Mouse (Mus musculus) liver, adult 2 months (tissue): Measurements from ENCODE around the gene Klkb1. TPM values are rescaled to one million over a fixed set of nuclear protein-coding genes. Genes with fewer than 3 reads are reported as not detected.
A peak's percentile ranks its signal among the peaks of the same experiment; 100 is the strongest.

Experiments used
- DNase-seq: peaks from one replicate; pipeline ENCODE4 v3.0.0-alpha.2; 2011; ENCODE audit warnings: low read depth, low spot score; ENCODE audit errors: extremely low read depth
- H3K27ac ChIP-seq: fragments of 200-500 bp; replicated peaks from 2 replicates; pipeline ENCODE4 v1.5.1; 2012; ENCODE audit warnings: low read depth, mild to moderate bottlenecking, control low read depth, inconsistent platforms, low read length; ENCODE audit not compliant: insufficient read depth
- H3K27me3 ChIP-seq: fragments of 200-500 bp; 2 replicates; pipeline ENCODE4 v1.6.1; 2012; ENCODE audit warnings: mild to moderate bottlenecking, moderate library complexity, low read length, inconsistent platforms; ENCODE audit not compliant: control insufficient read depth, insufficient read depth
- H3K36me3 ChIP-seq: fragments of 200-500 bp; 2 replicates; pipeline ENCODE4 v1.6.1; 2012; ENCODE audit warnings: low read length, inconsistent platforms; ENCODE audit not compliant: control insufficient read depth, insufficient read depth
- H3K4me1 ChIP-seq: fragments of 200-500 bp; 2 replicates; pipeline ENCODE4 v1.6.1; 2011; ENCODE audit warnings: low read length; ENCODE audit not compliant: control insufficient read depth, insufficient read depth
- H3K4me3 ChIP-seq: fragments of 200-500 bp; 2 replicates; pipeline ENCODE4 v1.5.1; 2011; ENCODE audit warnings: low read depth, mild to moderate bottlenecking, control low read depth, low read length, moderate library complexity; ENCODE audit not compliant: insufficient read depth
- H3K79me2 ChIP-seq: fragments of 200-500 bp; 2 replicates; pipeline ENCODE4 v1.6.1; 2012; ENCODE audit warnings: inconsistent platforms, mild to moderate bottlenecking, low read length, moderate library complexity; ENCODE audit not compliant: control insufficient read depth, insufficient read depth
- H3K9ac ChIP-seq: fragments of 200-500 bp; 2 replicates; pipeline ENCODE4 v1.6.1; 2012; ENCODE audit warnings: low read depth, mild to moderate bottlenecking, control low read depth, inconsistent platforms, low read length
- CTCF ChIP-seq: fragments of 200-500 bp; IDR thresholded peaks from 2 replicates; pipeline ENCODE4 v1.5.1; 2011; ENCODE audit warnings: low read depth, low read length, control low read depth
- POLR2A ChIP-seq: fragments of 200-500 bp; IDR thresholded peaks from 2 replicates; pipeline ENCODE4 v1.6.1; 2011; ENCODE audit warnings: low read length, control low read depth; ENCODE audit not compliant: insufficient read depth; ENCODE audit errors: extremely low read depth
- WGBS: fragments of 180-500 bp; shearing (Covaris S2); methylation state at CpG from one replicate; pipeline ENCODE4 v1.1.7; 2018; 5-methylcytosine and 5-hydroxymethylcytosine counted together
- polyA plus RNA-seq: library from polyadenylated mRNA; depleted of rRNA; stranded (reverse); fragments of >200 nt; gene quantifications from 2 replicates; pipeline ENCODE4 v1.2.3, GENCODE M21; 2012; rRNA removed
- total RNA-seq: library from RNA; depleted of rRNA; stranded (reverse); fragments of >200 nt; gene quantifications from 2 replicates; pipeline ENCODE4 v1.2.3, GENCODE M21; 2014; rRNA removed

The Klkb1 gene
- 205 and 206 TPM in 2 replicates for total RNA-seq
- 62.6 and 67.7 TPM in 2 replicates for polyA plus RNA-seq

- H3K4me3 ChIP-seq: peak within 1 kb of the TSS; percentile 83
- WGBS: 24% methylated on average over 7 of the region's 7 CpGs
- peaks cover 11% of the 10 kb centered on the region for H3K36me3 ChIP-seq
- TF ChIP-seq POLR2A (0 out of 2 replicates have a peak, but pooled peaks have one; percentile 21), CTCF (no peak)
- peak within 1 kb of the TSS; percentile 93 for H3K27ac ChIP-seq
- H3K4me1 ChIP-seq: peaks cover 27% of the 10 kb centered on the region
- no peaks in the 10 kb centered on the region for H3K27me3 ChIP-seq
- H3K79me2 ChIP-seq: peaks cover 12% of the 10 kb centered on the region; the same call in 1 of the 2 replicates
- DNase-seq: peak; percentile 97
- H3K9ac ChIP-seq: peak within 1 kb of the TSS; percentile 76
These were observed at the start of gene Klkb1 for GRCm38 (mm10) chr8:45294687-45295086. Gene Klkb1 (minus strand): TSS chr8:45294859.

GRCm38 (mm10) chr8:45344298-45344697 lies 49.6 kb upstream of the Klkb1 start:
- H3K27ac ChIP-seq: no peak overlapping the region
- H3K9ac ChIP-seq: no peak overlapping the region
- H3K79me2 ChIP-seq: no peaks in the 10 kb centered on the region; the same call in 1 of the 2 replicates
- no peak for TF ChIP-seq CTCF
- no peak for TF ChIP-seq POLR2A
- H3K27me3 ChIP-seq: no peaks in the 10 kb centered on the region
- H3K4me1 ChIP-seq: peaks cover 10% of the 10 kb centered on the region
- WGBS: 92% methylated on average over 8 of the region's 8 CpGs
- H3K36me3 ChIP-seq: peaks cover 31% of the 10 kb centered on the region
- DNase-seq: no peak
- H3K4me3 ChIP-seq: no peak overlapping the region

GRCm38 (mm10) chr8:45341630-45342628 lies 47.3 kb upstream of the Klkb1 start:
- Histone ChIP-seq H3K27ac (peak overlapping the region; percentile 95), H3K9ac (peak overlapping the region; percentile 48), H3K36me3 (peaks cover 33% of the 10 kb centered on the region), H3K27me3 (no peaks in the 10 kb centered on the region), H3K4me3 (no peak overlapping the region), H3K4me1 (peaks cover 10% of the 10 kb centered on the region), H3K79me2 (no peaks in the 10 kb centered on the region; the same call in 1 of the 2 replicates)
- 35% methylated on average over 12 of the region's 12 CpGs for WGBS
- TF ChIP-seq POLR2A (no peak), CTCF (no peak)
- peak; percentile 87 for DNase-seq

- Histone ChIP-seq H3K79me2 (peaks cover 4% of the 10 kb centered on the region; the same call in 1 of the 2 replicates), H3K27me3 (no peaks in the 10 kb centered on the region), H3K36me3 (peaks cover 7% of the 10 kb centered on the region), H3K27ac (peak overlapping the region; percentile 97), H3K4me3 (peak overlapping the region; percentile 92), H3K4me1 (peaks cover 12% of the 10 kb centered on the region), H3K9ac (peak overlapping the region; percentile 58)
- no peak for TF ChIP-seq POLR2A
- no peak for TF ChIP-seq CTCF
- DNase-seq: peak; percentile 80
- 1% methylated on average over 8 of the region's 8 CpGs for WGBS
These were observed 38.8 kb upstream of the Klkb1 start for GRCm38 (mm10) chr8:45333493-45333892.

- peaks cover 6% of the 10 kb centered on the region for H3K36me3 ChIP-seq
- peak; percentile 92 for DNase-seq
- H3K79me2 ChIP-seq: peaks cover 4% of the 10 kb centered on the region; the same call in 1 of the 2 replicates
- H3K4me1 ChIP-seq: peaks cover 13% of the 10 kb centered on the region
- peak within 1 kb of the TSS; percentile 97 for H3K27ac ChIP-seq
- H3K27me3 ChIP-seq: no peaks in the 10 kb centered on the region
- H3K9ac ChIP-seq: peak within 1 kb of the TSS; percentile 95
- peak within 1 kb of the TSS; percentile 92 for H3K4me3 ChIP-seq
- under 1% methylated on average over 44 of the region's 44 CpGs for WGBS
- TF ChIP-seq CTCF: no peak
- peak; percentile 84 for TF ChIP-seq POLR2A
These were observed 38.2 kb upstream of the Klkb1 start, which contains the start of gene Cyp4v3 for GRCm38 (mm10) chr8:45332685-45333409. Gene Cyp4v3 (minus strand): TSS chr8:45333216.
